Mouse (Mus musculus) olfactory bulb, adult 2 months (tissue): ENCODE data around the gene Zfp687.

Experiments used
- CTCF ChIP-seq: fragments of 200-500 bp; IDR thresholded peaks from 2 replicates; pipeline ENCODE4 v1.5.1; 2012; ENCODE audit warnings: low read depth, mild to moderate bottlenecking, low read length, moderate library complexity; ENCODE audit not compliant: insufficient read depth
- POLR2A ChIP-seq: fragments of 200-500 bp; IDR thresholded peaks from 2 replicates; pipeline ENCODE4 v1.6.1; 2012; ENCODE audit warnings: mild to moderate bottlenecking, low read depth, low read length, moderate library complexity; ENCODE audit not compliant: insufficient read depth

- TF ChIP-seq CTCF (no peak), POLR2A (no peak)
Measured at GRCm38 (mm10) chr3:94973620-94974019, 41.6 kb downstream of the Zfp687 start.
